Mouse (Mus musculus): Measurements from ENCODE around the gene Ankrd23. TPM values are rescaled to one million over a fixed set of nuclear protein-coding genes. Genes with fewer than 3 reads are reported as not detected.

Gene Ankrd23
- polyA plus RNA-seq, 1 experiment from 2014 or later, result 17.9 TPM

- H3K4me3 ChIP-seq (ENCODE audit: low read length), result no peak overlapping the region
- no peaks in the 10 kb centered on the region for H3K36me3 ChIP-seq (ENCODE audit: control insufficient read depth, insufficient read depth, low read length)
- H3K9ac ChIP-seq (ENCODE audit: low read length), result no peak overlapping the region
- no peak overlapping the region for H3K27ac ChIP-seq (ENCODE audit: low read length)
- H3K27me3 ChIP-seq (ENCODE audit: control insufficient read depth, insufficient read depth, low read depth, low read length), result no peaks in the 10 kb centered on the region
- 69% methylated on average over 4 of the region's 4 CpGs for WGBS
- no peaks in the 10 kb centered on the region for H3K9me3 ChIP-seq (ENCODE audit: control insufficient read depth, low read length)
- peaks cover 6% of the 10 kb centered on the region; the same call in 1 of the 2 replicates for H3K4me1 ChIP-seq (replicated peaks; ENCODE audit: control insufficient read depth, insufficient read depth, low read length)
- ATAC-seq (ENCODE audit: low read depth), result no peak
- H3K4me2 ChIP-seq (ENCODE audit: low read depth, low read length), result no peak overlapping the region
These were observed 52.9 kb downstream of the Ankrd23 start for GRCm38 (mm10) chr1:36483825-36484224.

Small RNAs within 50 kb of the gene (microRNA-seq; reads per million reads assigned to microRNA genes)
- gene Gm47280, result not detected

Other genes starting within 250 kb of the Ankrd23 start
- gene Arid5a, start 229.2 kb downstream of the Ankrd23 start, polyA plus RNA-seq (2015; fragmentation: Nextera tagmentation; extraction: Ambion mirVana), result 9.1 and 10.9 TPM in 2 replicates
- 40.8 and 42.9 TPM in 2 replicates for gene Kansl3, start 167.7 kb downstream of the Ankrd23 start, polyA plus RNA-seq (2015; fragmentation: Nextera tagmentation; extraction: Ambion mirVana)
- 0.88 and 1.1 TPM in 2 replicates for gene Fer1l5, start 164.6 kb downstream of the Ankrd23 start, polyA plus RNA-seq (2015; fragmentation: Nextera tagmentation; extraction: Ambion mirVana)
- 45.6 and 48.5 TPM in 2 replicates for gene Lman2l, start 91.6 kb downstream of the Ankrd23 start, polyA plus RNA-seq (2015; fragmentation: Nextera tagmentation; extraction: Ambion mirVana)
- gene Cnnm4, start 65.3 kb downstream of the Ankrd23 start, polyA plus RNA-seq (2015; fragmentation: Nextera tagmentation; extraction: Ambion mirVana), result 12.3 and 13.0 TPM in 2 replicates
- gene Cnnm3, start 25.0 kb downstream of the Ankrd23 start, polyA plus RNA-seq (2015; fragmentation: Nextera tagmentation; extraction: Ambion mirVana), result 3.5 and 4.4 TPM in 2 replicates
- 0.29 TPM in 1 of 2 replicates, not detected in the other for gene Gm42417, start 2.5 kb upstream of the Ankrd23 start, polyA plus RNA-seq (2015; fragmentation: Nextera tagmentation; extraction: Ambion mirVana)
- 23.3 and 26.2 TPM in 2 replicates for gene Ankrd39, start 10.6 kb upstream of the Ankrd23 start, polyA plus RNA-seq (2015; fragmentation: Nextera tagmentation; extraction: Ambion mirVana)
- gene Sema4c, start 21.5 kb upstream of the Ankrd23 start, polyA plus RNA-seq (2015; fragmentation: Nextera tagmentation; extraction: Ambion mirVana), result 14.4 and 14.8 TPM in 2 replicates
- gene Fam178b, start 146.3 kb upstream of the Ankrd23 start, polyA plus RNA-seq (2015; fragmentation: Nextera tagmentation; extraction: Ambion mirVana), result 4.4 and 5.5 TPM in 2 replicates
- gene Cox5b, start 154.6 kb upstream of the Ankrd23 start, polyA plus RNA-seq (2015; fragmentation: Nextera tagmentation; extraction: Ambion mirVana), result 514 and 543 TPM in 2 replicates
- gene 4933424G06Rik, start 173.3 kb upstream of the Ankrd23 start, polyA plus RNA-seq (2015; fragmentation: Nextera tagmentation; extraction: Ambion mirVana), result not detected in 2 replicates
- 90.0 and 93.1 TPM in 2 replicates for gene Actr1b, start 177.5 kb upstream of the Ankrd23 start, polyA plus RNA-seq (2015; fragmentation: Nextera tagmentation; extraction: Ambion mirVana)
- gene Zap70, start 224.9 kb upstream of the Ankrd23 start, polyA plus RNA-seq (2015; fragmentation: Nextera tagmentation; extraction: Ambion mirVana), result 1.5 and 1.9 TPM in 2 replicates

All from lung, embryonic 16.5 days (tissue).